Mouse (Mus musculus) cortical plate, adult 2 months (tissue): ENCODE results near the gene Adamts12.

Experiments
- CTCF ChIP-seq: fragments of 200-500 bp; IDR thresholded peaks from 2 replicates; pipeline ENCODE4 v1.5.1; 2011; ENCODE audit warnings: mild to moderate bottlenecking, control low read depth, low read length; ENCODE audit not compliant: insufficient read depth; ENCODE audit errors: extremely low read depth
- POLR2A ChIP-seq: fragments of 200-500 bp; IDR thresholded peaks from 2 replicates; pipeline ENCODE4 v1.6.1; 2011; ENCODE audit warnings: mild to moderate bottlenecking, low read length, control low read depth; ENCODE audit not compliant: insufficient read depth; ENCODE audit errors: extremely low read depth

GRCm38 (mm10) chr15:11125361-11125760, 60.8 kb downstream of the Adamts12 start:
- no peak for TF ChIP-seq POLR2A
- TF ChIP-seq CTCF = no peak
